Mouse (Mus musculus) heart, embryonic 10.5 days (tissue): ENCODE results near the gene Cnot11. TPM values are rescaled to one million over a fixed set of nuclear protein-coding genes. Genes with fewer than 3 reads are reported as not detected.
A peak's percentile ranks its signal among the peaks of the same experiment; 100 is the strongest.

Source experiments
- DNase-seq: peaks from one replicate; pipeline ENCODE4 v3.0.0-alpha.2; 2017; ENCODE audit warnings: low spot score
- H3K27ac ChIP-seq: fragments of 300-500 bp; sonication (generic); 2 replicates; pipeline ENCODE4 v1.5.1; 2016; ENCODE audit warnings: mild to moderate bottlenecking
- H3K27me3 ChIP-seq: fragments of 300-500 bp; sonication (generic); 2 replicates; pipeline ENCODE4 v1.6.1; 2016; ENCODE audit warnings: mild to moderate bottlenecking; ENCODE audit not compliant: poor library complexity, insufficient read depth, severe bottlenecking
- H3K36me3 ChIP-seq: fragments of 300-500 bp; sonication (generic); 2 replicates; pipeline ENCODE4 v1.6.1; 2016; ENCODE audit warnings: mild to moderate bottlenecking, moderate library complexity
- H3K4me1 ChIP-seq: fragments of 300-500 bp; sonication (generic); 2 replicates; pipeline ENCODE4 v1.6.1; 2016; ENCODE audit warnings: mild to moderate bottlenecking
- H3K4me3 ChIP-seq: fragments of 300-500 bp; sonication (generic); 2 replicates; pipeline ENCODE4 v1.5.1; 2016; ENCODE audit warnings: mild to moderate bottlenecking, moderate library complexity
- H3K9me3 ChIP-seq: fragments of 300-500 bp; sonication (generic); 2 replicates; pipeline ENCODE4 v1.6.1; 2016; ENCODE audit warnings: mild to moderate bottlenecking, moderate library complexity
- WGBS: fragments of 180-500 bp; shearing (Covaris S2); methylation state at CpG from one replicate; pipeline ENCODE4 v1.1.7; 2016; 5-methylcytosine and 5-hydroxymethylcytosine counted together
- polyA plus RNA-seq: library from polyadenylated mRNA; unstranded; fragments of >200 nt; fragmentation: Nextera tagmentation; extraction: Ambion mirVana; gene quantifications from 2 replicates; pipeline ENCODE4 v1.2.1, GENCODE M21; 2016

Cnot11 gene
- 20.1 and 27.7 TPM in 2 replicates for polyA plus RNA-seq

- 35% methylated on average over 13 of the region's 13 CpGs for WGBS
Observed at GRCm38 (mm10) chr1:39534831-39535230, at the start of gene Cnot11. Cnot11 (plus strand) TSS chr1:39534992.

GRCm38 (mm10) chr1:39487370-39487769 is 47.4 kb upstream of the Cnot11 start:
- no peak for DNase-seq

More at GRCm38 (mm10) chr1:39534831-39535230, at the start of gene Cnot11:
- peaks cover 11% of the 10 kb centered on the region for H3K4me1 ChIP-seq
- H3K36me3 ChIP-seq: peaks cover 24% of the 10 kb centered on the region
- H3K27ac ChIP-seq: peak within 1 kb of the TSS; percentile 97
- no peaks in the 10 kb centered on the region for H3K9me3 ChIP-seq
- H3K27me3 ChIP-seq: no peaks in the 10 kb centered on the region
- peak within 1 kb of the TSS; percentile 97 for H3K4me3 ChIP-seq
- DNase-seq: peak; percentile 60

DNA sequence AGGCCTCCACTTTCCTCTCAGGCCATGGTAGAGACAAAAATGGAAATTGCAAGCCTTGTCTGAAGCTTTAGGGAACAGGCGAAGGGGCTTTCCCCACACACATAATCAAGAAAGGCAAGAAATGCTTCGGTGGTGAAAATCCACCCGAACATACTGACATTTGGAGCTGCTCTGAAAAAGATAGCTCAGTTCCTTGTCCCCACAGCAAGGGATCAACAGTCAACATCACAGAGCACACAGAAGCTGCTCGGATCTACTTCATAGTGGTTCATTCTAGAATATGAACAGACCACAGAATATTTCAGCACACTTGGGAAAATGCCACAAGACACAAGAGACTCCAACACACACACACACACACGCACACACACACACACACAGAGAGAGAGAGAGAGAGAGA is 41.6 kb upstream of the Cnot11 start:
- no peak for DNase-seq
- no peaks in the 10 kb centered on the region for H3K27me3 ChIP-seq
- no peaks in the 10 kb centered on the region for H3K4me1 ChIP-seq
- no peaks in the 10 kb centered on the region for H3K9me3 ChIP-seq
- H3K36me3 ChIP-seq: no peaks in the 10 kb centered on the region
- H3K27ac ChIP-seq: no peak overlapping the region
- no peak overlapping the region for H3K4me3 ChIP-seq
- whole genome bisulfite sequencing: 89% methylated on average over 5 of the region's 5 CpGs

More at GRCm38 (mm10) chr1:39487370-39487769, 47.4 kb upstream of the Cnot11 start:
- H3K4me1 ChIP-seq: no peaks in the 10 kb centered on the region
- H3K27me3 ChIP-seq: no peaks in the 10 kb centered on the region
- WGBS: 72% methylated on average over 3 of the region's 3 CpGs
- H3K9me3 ChIP-seq: no peaks in the 10 kb centered on the region
- no peak overlapping the region for H3K27ac ChIP-seq
- H3K36me3 ChIP-seq: no peaks in the 10 kb centered on the region
- no peak overlapping the region for H3K4me3 ChIP-seq

DNA sequence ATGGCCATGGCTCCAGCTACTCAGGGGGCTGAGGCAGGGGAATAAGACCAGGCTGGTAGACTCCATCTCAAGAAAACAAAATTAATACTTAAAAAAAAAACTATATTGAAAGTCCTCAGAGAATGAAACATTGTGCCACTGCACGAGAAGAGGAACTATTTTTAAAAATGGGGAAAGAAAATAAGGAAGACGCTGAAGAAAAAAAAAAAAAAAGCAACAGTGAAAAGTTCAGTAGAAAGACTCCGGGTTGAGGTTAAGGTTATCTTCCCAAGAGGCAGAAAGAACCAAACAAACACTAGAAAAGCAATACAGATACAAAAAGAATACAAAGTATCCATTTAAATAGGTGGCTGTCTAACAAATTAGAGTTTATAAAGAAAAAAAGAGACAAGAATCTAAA is 41.1 kb upstream of the Cnot11 start:
- no peaks in the 10 kb centered on the region for H3K36me3 ChIP-seq
- DNase-seq: no peak
- H3K27ac ChIP-seq: no peak overlapping the region
- no peak overlapping the region for H3K4me3 ChIP-seq
- H3K4me1 ChIP-seq: no peaks in the 10 kb centered on the region
- 75% methylated on average over 3 of the region's 3 CpGs for WGBS
- H3K9me3 ChIP-seq: no peaks in the 10 kb centered on the region
- H3K27me3 ChIP-seq: no peaks in the 10 kb centered on the region

DNA sequence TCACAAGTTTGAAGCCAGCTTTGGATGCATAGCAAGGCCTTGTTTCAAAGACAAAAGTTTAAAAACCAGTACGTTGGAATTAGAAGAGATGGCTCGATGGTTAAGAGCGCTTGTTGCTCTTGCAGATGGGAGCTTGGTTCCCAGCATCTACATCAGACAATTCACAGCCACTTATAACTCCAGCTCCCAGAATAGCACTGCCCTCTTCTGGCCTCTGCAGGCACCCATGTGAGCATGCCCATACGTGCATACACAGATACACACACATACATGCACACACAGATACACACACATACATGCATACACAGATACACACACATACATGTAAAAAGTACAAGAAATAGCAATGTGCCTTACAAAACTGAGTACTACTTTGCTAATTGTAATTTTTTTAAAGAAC is 37.8 kb upstream of the Cnot11 start:
- Histone ChIP-seq H3K27me3 (no peaks in the 10 kb centered on the region), H3K4me3 (no peak overlapping the region), H3K9me3 (no peaks in the 10 kb centered on the region), H3K27ac (no peak overlapping the region), H3K4me1 (no peaks in the 10 kb centered on the region), H3K36me3 (no peaks in the 10 kb centered on the region)
- DNase-seq: no peak
- 87% methylated on average over 4 of the region's 4 CpGs for WGBS

DNA sequence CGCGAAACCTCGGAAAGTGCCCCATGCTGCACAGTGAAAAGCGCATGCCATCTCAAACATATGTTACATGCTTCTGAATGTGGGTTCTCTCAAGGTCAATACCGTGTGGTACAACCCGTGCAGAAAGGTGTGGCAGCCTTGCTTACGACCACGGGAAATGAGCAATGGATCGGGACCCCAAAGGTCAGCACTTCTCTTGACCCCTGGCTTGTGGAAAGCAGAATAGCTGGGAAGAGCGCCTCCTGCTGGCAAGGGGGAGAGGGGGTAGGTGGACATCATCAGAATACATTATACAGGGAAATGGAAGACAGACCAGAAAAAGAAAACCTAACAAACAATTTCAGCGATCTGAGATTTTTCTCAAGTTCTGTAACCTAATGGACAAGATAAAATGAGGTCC is 37.0 kb upstream of the Cnot11 start:
- 86% methylated on average over 11 of the region's 11 CpGs for WGBS
- no peaks in the 10 kb centered on the region for H3K36me3 ChIP-seq
- no peaks in the 10 kb centered on the region for H3K27me3 ChIP-seq
- no peaks in the 10 kb centered on the region for H3K9me3 ChIP-seq
- no peak overlapping the region for H3K27ac ChIP-seq
- no peak overlapping the region for H3K4me3 ChIP-seq
- DNase-seq: no peak
- H3K4me1 ChIP-seq: no peaks in the 10 kb centered on the region

- no peaks in the 10 kb centered on the region for H3K4me1 ChIP-seq
- no peaks in the 10 kb centered on the region for H3K27me3 ChIP-seq
- DNase-seq: no peak
- H3K9me3 ChIP-seq: no peaks in the 10 kb centered on the region
- no peaks in the 10 kb centered on the region for H3K36me3 ChIP-seq
- no peak overlapping the region for H3K27ac ChIP-seq
- WGBS: 76% methylated on average over 2 of the region's 2 CpGs
- H3K4me3 ChIP-seq: no peak overlapping the region
Observed at GRCm38 (mm10) chr1:39499485-39499941, 35.3 kb upstream of the Cnot11 start.

DNA sequence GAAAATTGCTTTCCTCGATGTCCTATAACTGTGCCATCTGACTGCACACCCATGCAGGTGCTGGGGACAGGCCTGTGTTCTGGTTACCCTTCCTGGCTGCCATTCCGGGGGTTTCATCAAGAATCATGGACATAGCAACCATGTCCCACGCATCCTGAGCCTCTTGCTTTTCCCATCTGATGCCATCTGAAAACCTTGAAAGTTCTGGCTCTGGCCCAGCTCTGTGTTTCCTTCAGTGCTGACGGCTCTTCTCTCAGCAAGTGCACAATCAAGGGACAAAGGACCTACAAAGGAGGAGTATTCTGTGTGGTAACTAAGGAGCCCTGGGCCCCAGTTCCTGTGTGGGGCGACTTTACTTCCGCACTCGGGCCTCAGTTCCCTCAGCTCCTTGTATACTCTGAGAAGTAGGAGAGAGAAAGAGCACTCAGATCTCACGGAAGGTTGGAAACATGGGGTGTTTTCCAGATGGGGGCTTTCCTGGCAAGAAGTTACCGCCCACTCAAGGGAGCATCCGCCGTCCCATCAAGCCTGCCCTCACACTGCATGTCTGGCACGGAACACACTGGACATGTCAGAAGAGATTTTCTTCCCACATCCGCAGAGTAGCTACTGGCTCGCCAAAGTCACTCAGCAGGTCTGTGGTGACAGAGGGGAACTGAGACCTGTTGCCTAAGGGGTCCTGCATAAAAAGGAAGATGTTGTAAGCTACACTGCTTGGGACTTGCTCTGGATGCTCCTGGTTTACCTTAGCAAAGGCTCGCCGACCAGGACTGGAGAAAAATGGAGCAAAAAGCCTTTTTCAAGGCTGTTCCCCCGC is 31.8 kb upstream of the Cnot11 start:
- 83% methylated on average over 17 of the region's 17 CpGs for WGBS
- Histone ChIP-seq H3K27ac (no peak overlapping the region), H3K4me3 (no peak overlapping the region), H3K9me3 (no peaks in the 10 kb centered on the region), H3K4me1 (no peaks in the 10 kb centered on the region), H3K27me3 (no peaks in the 10 kb centered on the region), H3K36me3 (no peaks in the 10 kb centered on the region)
- DNase-seq: no peak

DNA sequence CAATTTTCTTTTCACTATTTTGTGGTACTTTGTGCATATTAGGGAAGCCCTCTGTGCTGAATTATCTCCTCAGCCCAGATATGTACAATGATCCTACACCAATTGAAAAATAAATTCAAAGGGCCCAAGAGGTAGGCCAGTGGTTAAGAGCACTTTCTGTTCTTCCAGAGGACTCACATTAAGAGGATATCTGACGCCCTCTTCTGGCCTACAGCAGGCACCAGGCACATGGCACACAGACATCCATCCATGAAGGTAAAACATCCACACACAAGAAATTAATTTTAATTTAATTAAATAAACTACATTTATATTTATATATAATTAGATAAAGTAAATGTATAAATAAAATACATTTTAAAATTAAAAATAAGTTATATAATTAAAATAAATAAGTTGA is 30.5 kb upstream of the Cnot11 start:
- DNase-seq: no peak
- no peaks in the 10 kb centered on the region for H3K36me3 ChIP-seq
- H3K27me3 ChIP-seq: no peaks in the 10 kb centered on the region
- peaks cover 10% of the 10 kb centered on the region; the same call in 1 of the 2 replicates for H3K4me1 ChIP-seq
- H3K27ac ChIP-seq: no peak overlapping the region
- H3K9me3 ChIP-seq: no peaks in the 10 kb centered on the region
- no peak overlapping the region for H3K4me3 ChIP-seq
- 5% methylated on average over 1 of the region's 1 CpGs for WGBS

DNA sequence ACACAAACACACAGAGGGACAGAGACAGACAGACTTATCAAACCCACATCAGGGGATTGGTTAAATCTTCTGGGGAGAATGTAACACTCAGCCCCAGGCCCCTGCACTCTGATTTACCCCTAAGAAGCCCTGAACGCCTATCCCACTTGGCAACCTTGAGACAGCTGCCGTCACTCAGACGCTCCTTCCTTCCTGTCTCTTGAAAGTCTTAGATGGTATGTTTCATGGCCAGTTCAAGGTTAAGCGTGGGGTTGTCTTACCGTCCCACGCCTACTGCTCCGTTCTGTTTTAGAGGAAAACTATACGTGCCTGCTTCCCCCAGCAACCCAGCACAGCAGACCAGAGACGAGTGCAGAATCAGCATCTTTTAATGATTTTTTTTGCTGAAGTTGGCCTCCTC is 29.2 kb upstream of the Cnot11 start:
- Histone ChIP-seq H3K4me3 (no peak overlapping the region), H3K36me3 (no peaks in the 10 kb centered on the region), H3K4me1 (peaks cover 16% of the 10 kb centered on the region; the same call in 1 of the 2 replicates), H3K27me3 (no peaks in the 10 kb centered on the region), H3K27ac (no peak overlapping the region), H3K9me3 (no peaks in the 10 kb centered on the region)
- DNase-seq: no peak
- WGBS: 68% methylated on average over 9 of the region's 9 CpGs

- H3K9me3 ChIP-seq: no peaks in the 10 kb centered on the region
- H3K27ac ChIP-seq: no peak overlapping the region
- H3K4me3 ChIP-seq: no peak overlapping the region
- 77% methylated on average over 8 of the region's 8 CpGs for WGBS
- no peaks in the 10 kb centered on the region for H3K27me3 ChIP-seq
- no peaks in the 10 kb centered on the region for H3K36me3 ChIP-seq
- peaks cover 20% of the 10 kb centered on the region; the same call in 1 of the 2 replicates for H3K4me1 ChIP-seq
- DNase-seq: no peak
Observed at GRCm38 (mm10) chr1:39511775-39512174, 23.0 kb upstream of the Cnot11 start.

DNA sequence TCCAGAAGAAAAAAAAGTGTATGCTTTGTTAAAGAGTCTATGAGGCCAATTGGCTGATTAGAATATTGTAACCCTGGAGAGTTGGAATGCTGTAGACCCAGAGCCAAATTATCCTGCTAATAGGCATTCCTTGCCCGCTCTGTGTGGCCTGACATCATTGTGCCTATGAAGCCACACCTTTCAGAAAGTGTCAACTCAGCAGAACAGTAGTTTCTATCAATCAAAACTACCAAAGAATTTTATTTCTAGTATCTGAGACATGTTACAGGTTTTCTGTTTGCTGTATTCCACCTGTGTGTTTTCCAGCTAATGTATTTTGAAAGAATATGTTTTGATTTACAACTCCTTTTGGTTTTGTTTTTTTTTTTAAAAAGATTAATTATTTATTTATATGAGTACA is 22.6 kb upstream of the Cnot11 start:
- DNase-seq: no peak
- Histone ChIP-seq H3K27me3 (no peaks in the 10 kb centered on the region), H3K27ac (no peak overlapping the region), H3K9me3 (no peaks in the 10 kb centered on the region), H3K4me3 (no peak overlapping the region), H3K36me3 (no peaks in the 10 kb centered on the region), H3K4me1 (peaks cover 20% of the 10 kb centered on the region; the same call in 1 of the 2 replicates)
- WGBS: 83% methylated on average over 1 of the region's 1 CpGs

- Histone ChIP-seq H3K4me1 (0 out of 2 replicates have a peak, but pooled peaks cover 4% of the 10 kb centered on the region), H3K27me3 (no peaks in the 10 kb centered on the region), H3K9me3 (no peaks in the 10 kb centered on the region), H3K4me3 (no peak overlapping the region), H3K36me3 (no peaks in the 10 kb centered on the region), H3K27ac (no peak overlapping the region)
- DNase-seq: no peak
- 80% methylated on average over 10 of the region's 10 CpGs for WGBS
Observed at GRCm38 (mm10) chr1:39515303-39515991, 19.3 kb upstream of the Cnot11 start.
